Mouse (Mus musculus) adrenal gland, postnatal 25 days (tissue): ENCODE data around the gene Ifit3b. TPM values are rescaled to one million over a fixed set of nuclear protein-coding genes. Genes with fewer than 3 reads are reported as not detected.
A peak's percentile ranks its signal among the peaks of the same experiment; 100 is the strongest.
"Not testable (repeated sequence)": the region's sequence is repeated elsewhere in the genome, so short reads cannot be mapped to it uniquely, and the experiment has no call there.

Source experiments
- DNase-seq: peaks from one replicate; pipeline ENCODE4 v3.0.0; 2021; ENCODE audit warnings: mixed read lengths
- long read RNA-seq: library from polyadenylated mRNA; stranded (forward); transcript quantifications from one replicate; pipeline ENCODE4 v2.0.0, GENCODE M21; 2021
- total RNA-seq: library from RNA; stranded (reverse); gene quantifications from 2 replicates; pipeline ENCODE4 v1.2.3, GENCODE M21; 2021

The Ifit3b gene
- total RNA-seq = 3.2 and 4.9 TPM in 2 replicates
- long read RNA-seq, partial matches to known transcripts = 0 of 4 reads
- long read RNA-seq, other reads (novel, unspliced or antisense) = 0 of 4 reads

- DNase-seq = peak; percentile 29
Measured at GRCm38 (mm10) chr19:34607237-34608051, at the start of gene Ifit3b. Gene Ifit3b (plus strand): TSS chr19:34607970.

DNA sequence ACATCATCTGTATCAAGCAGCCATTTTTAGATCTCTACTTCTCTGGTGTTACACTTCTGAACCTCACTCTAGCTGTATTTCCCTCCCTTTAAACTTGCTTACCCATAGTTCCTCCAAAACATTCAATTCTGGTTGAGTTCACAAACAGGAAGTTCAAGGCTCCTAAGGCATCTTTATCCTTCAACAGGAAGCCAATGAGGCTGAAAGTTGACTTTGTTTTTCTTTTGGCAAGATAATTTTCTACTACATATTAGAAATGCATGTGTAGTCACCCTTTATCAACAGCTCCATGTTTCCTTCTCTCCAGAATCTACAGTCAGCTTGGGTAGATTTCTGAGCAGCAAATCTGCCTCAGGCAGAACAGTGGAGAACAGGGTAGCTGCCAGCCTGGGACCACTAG lies 45.2 kb upstream of the Ifit3b start:
- no peak for DNase-seq

DNA sequence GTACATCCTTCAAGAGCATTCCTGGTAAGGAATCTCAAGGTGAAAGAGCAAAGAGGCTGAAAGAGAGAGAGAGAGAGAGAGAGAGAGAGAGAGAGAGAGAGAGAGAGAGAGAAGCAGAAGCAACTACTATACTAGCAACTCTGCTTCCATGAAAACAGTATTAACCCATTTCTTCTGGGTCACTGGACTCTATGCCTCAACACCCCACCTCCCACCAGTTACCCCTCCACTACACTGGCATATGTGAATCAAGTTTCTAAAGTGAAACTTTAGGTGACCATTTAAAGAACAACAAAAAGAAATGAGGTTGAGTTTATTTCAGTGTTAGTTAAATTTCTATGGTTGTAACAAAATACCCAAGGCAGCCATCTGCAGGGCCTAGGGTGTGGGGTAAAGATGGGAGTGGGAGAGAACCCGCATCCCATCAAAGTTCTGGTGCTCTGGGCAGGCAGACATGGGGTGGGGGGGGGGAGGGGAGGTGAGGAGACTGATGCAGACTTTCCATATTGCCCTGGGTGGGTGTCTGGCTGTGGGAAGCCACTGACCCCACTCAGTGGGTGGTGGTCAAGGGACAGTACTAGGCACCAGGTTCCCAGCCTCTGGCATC lies 41.5 kb upstream of the Ifit3b start:
- DNase-seq = no peak

- DNase-seq = no peak
Measured at GRCm38 (mm10) chr19:34568988-34569895, 38.5 kb upstream of the Ifit3b start.

- DNase-seq = no peak
Measured at GRCm38 (mm10) chr19:34569896-34570476, 37.8 kb upstream of the Ifit3b start.

DNA sequence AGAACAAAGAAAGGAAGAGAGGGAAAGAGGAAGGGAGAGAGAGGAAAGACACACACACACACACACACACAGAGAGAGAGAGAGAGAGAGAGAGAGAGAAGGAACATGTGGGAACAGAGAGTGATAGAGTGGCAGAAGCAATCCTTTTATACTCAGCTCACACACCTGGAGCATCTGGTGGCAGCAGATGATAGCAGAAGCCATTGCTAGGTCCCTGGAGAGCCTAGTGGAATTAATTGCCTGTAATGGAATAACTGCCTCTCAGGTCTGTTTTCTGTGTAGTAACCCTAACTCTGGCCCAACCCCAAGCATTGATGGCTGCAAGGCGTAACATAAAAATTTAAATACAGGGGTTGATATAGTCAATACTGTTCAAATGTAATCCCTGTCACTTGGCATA lies 36.7 kb upstream of the Ifit3b start:
- no peak for DNase-seq

DNA sequence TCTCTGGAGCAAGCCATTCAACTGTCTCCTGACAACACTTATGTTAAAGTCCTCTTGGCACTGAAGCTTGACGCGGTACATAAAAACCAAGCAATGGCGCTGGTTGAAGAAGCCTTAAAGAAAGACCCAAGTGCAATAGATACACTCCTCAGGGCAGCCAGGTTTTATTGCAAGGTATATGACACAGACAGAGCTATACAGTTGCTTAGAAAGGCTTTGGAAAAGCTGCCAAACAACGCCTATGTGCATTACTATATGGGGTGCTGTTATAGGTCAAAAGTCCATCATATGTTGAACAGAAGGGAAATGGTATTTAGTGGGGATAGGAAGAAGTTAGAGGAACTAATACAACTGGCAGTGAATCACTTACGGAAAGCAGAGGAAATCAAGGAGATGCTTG lies 34.1 kb upstream of the Ifit3b start:
- DNase-seq = no peak

GRCm38 (mm10) chr19:34577121-34577520 lies 30.6 kb upstream of the Ifit3b start:
- DNase-seq = no peak

DNA sequence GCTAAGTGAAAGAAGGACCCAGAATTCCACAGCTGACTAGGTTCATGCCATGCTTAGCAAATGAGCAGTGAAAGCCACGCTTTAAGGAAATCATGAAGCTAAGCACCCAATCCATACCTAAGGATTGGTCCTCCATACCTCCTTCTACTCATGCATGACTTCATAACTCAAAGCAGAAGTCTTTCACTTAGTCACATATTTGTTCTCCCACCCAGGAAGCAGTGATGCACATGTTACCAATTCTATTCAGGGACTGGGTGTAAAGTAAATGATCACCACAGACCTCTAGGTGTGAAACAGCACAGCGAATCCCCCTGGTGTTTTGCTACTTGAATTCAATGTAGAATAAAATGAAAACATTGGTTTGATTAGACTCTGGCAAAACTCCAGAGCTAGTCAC lies 25.1 kb upstream of the Ifit3b start:
- not testable (repeated sequence) for DNase-seq

GRCm38 (mm10) chr19:34583126-34583766 lies 24.5 kb upstream of the Ifit3b start, which contains the start of gene Ifit3:
Gene Ifit3 (plus strand): TSS chr19:34583531.
- not testable (repeated sequence) for DNase-seq

DNA sequence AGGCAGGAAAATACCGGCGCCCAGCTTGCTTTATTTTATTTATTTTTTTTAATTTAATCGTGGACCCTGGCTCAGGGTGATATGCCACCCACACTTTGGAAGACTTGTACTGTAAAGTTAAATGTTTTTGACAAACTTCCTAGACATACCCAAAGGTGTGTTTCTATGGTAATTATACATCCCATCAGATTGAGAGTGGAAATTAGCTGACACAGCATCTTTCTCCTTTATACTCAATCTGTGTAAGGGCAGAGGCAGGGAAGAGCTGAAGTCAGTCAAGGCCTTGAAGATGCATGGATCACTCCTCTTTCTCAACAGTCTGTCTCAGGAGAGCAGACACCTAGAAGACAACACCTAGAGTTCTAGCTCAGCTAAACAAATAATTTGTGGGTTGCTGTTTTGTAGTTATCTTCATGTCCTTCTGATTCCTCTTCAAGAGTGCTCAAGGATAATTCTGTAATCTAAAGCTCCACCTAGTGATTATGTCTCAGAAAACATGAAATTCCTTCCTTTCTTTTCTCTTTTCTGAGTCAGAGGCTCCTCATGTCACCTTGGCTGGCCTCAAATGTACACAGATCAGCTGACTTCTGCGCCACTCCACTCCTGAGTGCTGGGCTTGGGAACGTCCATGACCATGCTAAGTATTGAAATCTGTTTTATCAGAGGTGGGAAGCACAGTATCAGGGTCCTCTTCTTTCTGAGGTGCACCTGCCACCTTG lies 21.9 kb upstream of the Ifit3b start:
- not testable (repeated sequence) for DNase-seq

DNA sequence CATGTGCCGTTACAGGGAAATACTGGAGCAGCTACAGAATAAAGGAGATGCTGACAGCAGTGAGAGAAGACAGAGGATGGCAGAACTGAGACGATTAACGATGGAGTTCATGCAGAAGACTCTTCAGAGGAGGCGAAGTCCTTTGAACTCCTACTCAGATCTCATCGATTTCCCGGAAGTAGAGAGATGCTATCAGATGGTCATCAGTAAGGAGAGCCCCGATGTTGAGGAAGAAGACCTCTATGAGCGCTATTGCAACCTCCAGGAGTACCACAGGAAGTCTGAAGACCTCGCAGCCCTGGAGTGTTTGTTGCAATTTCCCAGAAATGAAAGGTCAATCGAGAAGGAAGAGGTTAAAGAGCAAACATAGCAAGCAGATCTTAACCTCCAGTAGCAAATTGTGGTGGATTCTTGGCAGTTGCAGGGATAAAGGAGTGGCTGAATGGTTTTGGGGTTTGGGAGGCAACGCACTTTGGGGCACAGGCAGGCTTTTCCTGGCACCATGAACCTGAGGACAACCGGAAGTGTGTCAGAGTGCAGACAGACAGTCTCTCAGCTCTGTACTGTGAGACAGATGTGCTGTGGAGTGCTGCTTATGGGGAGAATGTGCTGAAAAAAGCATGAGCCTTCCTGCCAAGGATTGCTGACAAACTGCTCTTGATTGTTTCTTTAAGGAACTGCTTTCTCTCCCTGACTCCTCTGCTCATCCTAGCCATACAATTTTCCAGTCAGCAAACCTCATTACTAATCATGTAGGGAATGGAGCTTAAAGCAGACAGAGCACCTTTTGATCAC lies 19.7 kb upstream of the Ifit3b start:
- DNase-seq = not testable (repeated sequence)

- DNase-seq = no peak
Measured at GRCm38 (mm10) chr19:34588959-34589358, 18.8 kb upstream of the Ifit3b start.

- DNase-seq = no peak
Measured at GRCm38 (mm10) chr19:34593456-34593855, 14.3 kb upstream of the Ifit3b start.

GRCm38 (mm10) chr19:34594523-34594922 lies 13.2 kb upstream of the Ifit3b start:
- DNase-seq = not testable (repeated sequence)

- DNase-seq = no peak
Measured at GRCm38 (mm10) chr19:34596811-34597210, 11.0 kb upstream of the Ifit3b start.

GRCm38 (mm10) chr19:34598341-34598740 lies 9.4 kb upstream of the Ifit3b start:
- no peak for DNase-seq

- not testable (repeated sequence) for DNase-seq
Measured at GRCm38 (mm10) chr19:34599250-34599649, 8.5 kb upstream of the Ifit3b start.

DNA sequence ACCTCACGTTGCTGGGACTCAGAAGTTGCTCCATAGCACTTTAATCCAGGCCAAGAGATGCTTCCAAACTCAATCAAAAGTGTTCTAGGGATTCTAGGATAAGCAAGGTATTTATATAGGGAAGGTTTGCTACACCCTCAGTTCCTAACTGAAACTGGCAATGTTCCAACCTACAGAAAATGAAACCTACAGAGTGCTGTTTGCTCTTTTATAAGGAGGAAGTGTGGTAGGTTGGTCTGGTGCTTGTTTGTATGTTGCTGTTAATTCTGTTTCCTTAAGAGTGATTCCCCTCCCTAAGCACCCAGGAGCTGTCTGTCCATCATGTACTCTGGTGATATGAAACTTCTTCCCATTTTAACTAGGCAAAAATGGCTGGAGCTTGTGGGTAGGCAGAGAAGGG lies 5.9 kb upstream of the Ifit3b start, which contains the start of gene Ifit1bl1:
Gene Ifit1bl1 (minus strand): TSS at position 69 of the 400 bp plus-strand sequence.
- not testable (repeated sequence) for DNase-seq

DNA sequence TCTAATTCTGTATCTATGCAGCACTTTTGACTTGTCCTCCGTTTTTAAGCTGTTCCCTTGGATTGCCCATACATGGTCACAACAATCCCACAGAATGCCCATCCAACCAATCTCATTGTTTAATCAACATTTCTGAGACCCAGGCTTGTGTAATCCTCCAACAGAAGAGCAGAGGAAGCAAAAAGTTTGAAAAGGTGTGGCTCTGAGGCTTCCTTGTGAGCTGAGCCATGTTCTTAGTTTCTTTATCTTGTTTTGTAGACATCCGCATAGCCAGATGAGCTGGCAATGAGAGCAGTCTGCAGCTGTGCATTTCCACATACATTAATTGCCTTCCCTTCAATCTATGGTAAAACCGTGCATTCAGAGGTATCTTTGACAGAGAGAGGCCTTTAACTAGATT lies 2.3 kb upstream of the Ifit3b start:
- DNase-seq = no peak
